ENCODE assay signal across 23 mouse cellular contexts in the genomic region with DNA sequence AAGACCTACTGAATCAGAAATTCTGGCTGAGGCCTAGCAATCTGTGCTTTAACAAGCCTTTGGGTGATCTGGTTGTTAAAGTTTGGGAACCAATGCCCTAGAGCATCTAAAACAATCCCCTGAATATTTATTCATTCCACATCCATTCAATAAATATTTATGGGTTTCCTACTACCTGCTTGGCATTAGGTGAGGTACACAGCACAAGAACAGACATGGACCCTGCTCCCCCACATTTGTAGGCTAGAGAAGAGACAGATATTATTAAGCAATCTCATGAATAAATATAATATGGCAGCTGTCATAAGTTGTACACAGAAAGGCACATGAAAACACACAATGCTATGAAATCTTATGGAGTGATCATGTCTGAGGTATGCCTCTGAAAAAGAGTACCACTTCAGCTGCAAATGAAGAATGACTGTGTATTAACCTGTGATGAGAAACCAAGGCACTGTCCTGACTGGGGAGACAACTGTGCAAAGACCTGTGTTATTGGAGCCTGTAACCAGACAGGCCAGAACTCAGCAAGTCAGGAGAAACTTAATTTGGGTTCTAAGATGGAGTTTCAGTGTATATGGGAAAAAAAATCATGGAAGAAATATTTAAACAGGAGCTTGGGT. TPM values are rescaled to one million over a fixed set of nuclear protein-coding genes. Genes with fewer than 3 reads are reported as not detected.
"Had no signal": no experiment of that assay in that cellular context is flagged by ENCODE, and none has a peak within 500 bp of the region (broad histone marks: within the 10 kb centered on the region; RNA-seq: fewer than 3 reads in every experiment).

No protein-coding gene starts in this region.

- H3K4me2 ChIP-seq: liver, embryonic 12.5 days; lung, embryonic 14.5 days; midbrain, embryonic 11.5 days; neural tube, embryonic 13.5 days; neural tube, embryonic 15.5 days had no signal

- H3K9ac ChIP-seq: liver, embryonic 12.5 days; liver, embryonic 14.5 days; lung, embryonic 14.5 days; neural tube, embryonic 13.5 days; neural tube, embryonic 15.5 days had no signal

- H3K36me3 ChIP-seq: liver, embryonic 12.5 days; neural tube, embryonic 13.5 days; neural tube, embryonic 15.5 days had no signal

- H3K4me3 ChIP-seq: liver, embryonic 12.5 days; myocyte; neural tube, embryonic 13.5 days; neural tube, embryonic 15.5 days had no signal

- ATAC-seq: liver, embryonic 12.5 days had no signal

- H3K9me3 ChIP-seq: liver, embryonic 12.5 days; neural tube, embryonic 13.5 days; neural tube, embryonic 15.5 days had no signal

- DNase-seq: lung, adult 18-20 months; lung, embryonic 14.5 days; lung, postnatal 10 days; lung, postnatal 4 days; retina, postnatal 1 day; right cerebral cortex, adult 18-20 months; right cerebral cortex, postnatal 25 days; right cerebral cortex, postnatal 4 days; spleen, adult 18-20 months; thymus, adult 18-20 months; thymus, postnatal 25 days; thymus, postnatal 4 days had no signal

- H3K27me3 ChIP-seq: liver, embryonic 12.5 days; neural tube, embryonic 13.5 days; neural tube, embryonic 15.5 days had no signal

- H3K27ac ChIP-seq: liver, embryonic 12.5 days; liver, embryonic 14.5 days; neural tube, embryonic 13.5 days; neural tube, embryonic 15.5 days had no signal

- H3K4me1 ChIP-seq: liver, embryonic 12.5 days; neural tube, embryonic 13.5 days; neural tube, embryonic 15.5 days had no signal

RNA-seq across cellular contexts. Expression of a gene that starts 48.6 kb away (rescaled TPM):
- total RNA-seq: megakaryocyte, adult 5-6 weeks; megakaryocyte-erythroid progenitor cell, adult 5-6 weeks had no signal
- polyA plus RNA-seq: lung, embryonic 14.5 days; lung, embryonic 16.5 days; small intestine, adult 2 months; thymus, postnatal 0 days had no signal
